Mouse (Mus musculus) limb, embryonic 14.5 days (tissue): ENCODE measurements around the gene Galr2. TPM values are rescaled to one million over a fixed set of nuclear protein-coding genes. Genes with fewer than 3 reads are reported as not detected.
A peak's percentile ranks its signal among the peaks of the same experiment; 100 is the strongest.
"Not testable (repeated sequence)": the region's sequence is repeated elsewhere in the genome, so short reads cannot be mapped to it uniquely, and the experiment has no call there.

Experiments used
- ATAC-seq: fragments of 200-750 bp; cut with Nextera tagmentation; 2 replicates; pipeline ENCODE4 v1.8.0; 2017; ENCODE audit warnings: low read depth, moderate number of reproducible peaks, moderate TSS enrichment; ENCODE audit not compliant: low FRiP score
- DNase-seq: peaks from one replicate; pipeline ENCODE4 v3.0.0-alpha.2; 2015; ENCODE audit warnings: low spot score
- H3K27ac ChIP-seq: fragments of 300-500 bp; sonication (generic); replicated peaks from 2 replicates; pipeline ENCODE4 v1.5.1; 2014; ENCODE audit warnings: low read depth, mild to moderate bottlenecking, low read length, moderate library complexity, mixed read lengths
- H3K27me3 ChIP-seq: fragments of 300-500 bp; sonication (generic); 2 replicates; pipeline ENCODE4 v1.6.1; 2014; ENCODE audit warnings: low read length, mixed read lengths; ENCODE audit not compliant: control insufficient read depth, insufficient read depth
- H3K36me3 ChIP-seq: fragments of 300-500 bp; sonication (generic); 2 replicates; pipeline ENCODE4 v1.6.1; 2014; ENCODE audit warnings: mild to moderate bottlenecking, low read length, moderate library complexity, mixed read lengths; ENCODE audit not compliant: control insufficient read depth, insufficient read depth
- H3K4me1 ChIP-seq: fragments of 300-500 bp; sonication (generic); 2 replicates; pipeline ENCODE4 v1.6.1; 2014; ENCODE audit warnings: antibody characterized with exemption, low read length, mixed read lengths; ENCODE audit not compliant: control insufficient read depth, insufficient read depth
- H3K4me2 ChIP-seq: fragments of 300-500 bp; sonication (generic); replicated peaks from 2 replicates; pipeline ENCODE4 v1.6.1; 2014; ENCODE audit warnings: low read depth, mild to moderate bottlenecking, low read length, moderate library complexity; ENCODE audit not compliant: severe bottlenecking
- H3K4me3 ChIP-seq: fragments of 300-500 bp; sonication (generic); replicated peaks from 2 replicates; pipeline ENCODE4 v1.5.1; 2014; ENCODE audit warnings: low read length
- H3K9ac ChIP-seq: fragments of 300-500 bp; sonication (generic); 2 replicates; pipeline ENCODE4 v1.6.1; 2014; ENCODE audit warnings: mild to moderate bottlenecking, low read depth, low read length, moderate library complexity; ENCODE audit not compliant: severe bottlenecking
- H3K9me3 ChIP-seq: fragments of 300-500 bp; sonication (generic); 2 replicates; pipeline ENCODE4 v1.6.1; 2016; ENCODE audit warnings: low read length; ENCODE audit not compliant: control insufficient read depth
- POLR2A ChIP-seq: fragments of 200-500 bp; IDR thresholded peaks from 2 replicates; pipeline ENCODE4 v1.8.0; 2012; ENCODE audit warnings: inconsistent platforms, mild to moderate bottlenecking, moderate library complexity, borderline replicate concordance; ENCODE audit not compliant: insufficient read depth, insufficient read length; ENCODE audit errors: extremely low read depth
- whole genome bisulfite sequencing: fragments of 180-500 bp; shearing (Covaris S2); extraction: QIAGEN DNeasy Blood & Tissue Kit; methylation state at CpG from one replicate; pipeline ENCODE4 v1.1.7; 2014; 5-methylcytosine and 5-hydroxymethylcytosine counted together
- polyA plus RNA-seq, 2 experiments: library from polyadenylated mRNA; depleted of rRNA in 1 of 2; stranded (reverse) in 1 of 2; unstranded in 1 of 2; fragments of >200 nt; fragmentation: Nextera tagmentation in 1 of 2; extraction: Ambion mirVana in 1 of 2; gene quantifications; 2 replicates each; pipeline versions ENCODE4 v1.2.1 to v1.2.3; 2012 to 2014

Galr2 gene
- polyA plus RNA-seq, 2 experiments: 0.24 to 0.37 TPM

- ATAC-seq: no peak
- TF ChIP-seq POLR2A: no peak
- Histone ChIP-seq H3K9ac (peak overlapping the region; percentile 91), H3K36me3 (peaks cover 43% of the 10 kb centered on the region), H3K27me3 (no peaks in the 10 kb centered on the region), H3K4me3 (peak overlapping the region; percentile 96), H3K27ac (peak overlapping the region; percentile 68; the same call in 1 of the 2 replicates), H3K4me2 (peak overlapping the region; percentile 56), H3K9me3 (no peaks in the 10 kb centered on the region), H3K4me1 (peaks cover 8% of the 10 kb centered on the region)
- 44% methylated on average over 12 of the region's 12 CpGs for WGBS
- no peak for DNase-seq
Observed at GRCm38 (mm10) chr11:116272589-116273468, 7.9 kb upstream of the Galr2 start.

DNA sequence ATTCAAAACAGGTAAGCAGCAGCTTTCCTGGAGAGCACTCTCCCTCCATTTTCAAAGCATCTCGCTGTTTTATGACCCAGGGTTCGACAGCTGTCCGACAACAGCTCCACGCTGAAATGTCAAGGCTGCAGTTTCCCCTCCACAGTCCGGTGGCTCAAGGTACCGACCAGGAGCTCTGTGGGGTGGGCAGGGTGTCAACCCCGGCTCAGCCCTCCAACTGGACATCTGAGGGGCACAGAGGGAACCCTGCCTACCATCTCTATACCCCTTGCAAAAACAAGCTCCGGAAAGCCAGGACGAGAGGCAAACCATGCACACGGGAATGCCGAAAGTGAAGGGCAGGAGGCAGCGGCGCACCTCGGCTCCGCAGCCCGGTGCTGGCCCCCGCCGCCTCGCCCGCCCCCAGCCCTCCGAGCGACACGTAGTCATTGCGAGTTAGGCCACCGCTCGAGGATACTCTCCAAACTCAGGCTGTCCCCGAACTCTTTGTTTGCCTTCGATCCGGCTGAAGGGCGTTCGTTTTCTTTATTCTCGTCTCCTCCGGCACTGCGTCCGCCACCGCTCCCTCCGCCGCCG is 7.2 kb upstream of the Galr2 start:
- peaks cover 36% of the 10 kb centered on the region for H3K36me3 ChIP-seq
- H3K4me1 ChIP-seq: peaks cover 8% of the 10 kb centered on the region
- peak; percentile 45 for ATAC-seq
- H3K27ac ChIP-seq: peak overlapping the region; percentile 68
- 1% methylated on average over 29 of the region's 39 CpGs for WGBS
- H3K27me3 ChIP-seq: no peaks in the 10 kb centered on the region
- DNase-seq: no peak
- no peaks in the 10 kb centered on the region for H3K9me3 ChIP-seq
- H3K9ac ChIP-seq: peak overlapping the region; percentile 91
- H3K4me3 ChIP-seq: peak overlapping the region; percentile 96
- H3K4me2 ChIP-seq: peak overlapping the region; percentile 56
- TF ChIP-seq POLR2A: no peak

GRCm38 (mm10) chr11:116274045-116274666 is 6.6 kb upstream of the Galr2 start, which contains the start of gene Srp68:
TSS of gene Srp68 (minus strand) at chr11:116274217.
- peak; percentile 97 for ATAC-seq
- no peaks in the 10 kb centered on the region for H3K27me3 ChIP-seq
- peak within 1 kb of the TSS; percentile 96 for H3K4me3 ChIP-seq
- H3K9ac ChIP-seq: peak within 1 kb of the TSS; percentile 91
- no peaks in the 10 kb centered on the region for H3K9me3 ChIP-seq
- peaks cover 8% of the 10 kb centered on the region for H3K4me1 ChIP-seq
- H3K27ac ChIP-seq: peak within 1 kb of the TSS; percentile 85
- H3K4me2 ChIP-seq: peak within 1 kb of the TSS; percentile 56
- peak; percentile 87; the same call in 1 of the 2 replicates for TF ChIP-seq POLR2A
- WGBS: 2% methylated on average over 28 of the region's 32 CpGs
- peak; percentile 96 for DNase-seq
- H3K36me3 ChIP-seq: peaks cover 30% of the 10 kb centered on the region

DNA sequence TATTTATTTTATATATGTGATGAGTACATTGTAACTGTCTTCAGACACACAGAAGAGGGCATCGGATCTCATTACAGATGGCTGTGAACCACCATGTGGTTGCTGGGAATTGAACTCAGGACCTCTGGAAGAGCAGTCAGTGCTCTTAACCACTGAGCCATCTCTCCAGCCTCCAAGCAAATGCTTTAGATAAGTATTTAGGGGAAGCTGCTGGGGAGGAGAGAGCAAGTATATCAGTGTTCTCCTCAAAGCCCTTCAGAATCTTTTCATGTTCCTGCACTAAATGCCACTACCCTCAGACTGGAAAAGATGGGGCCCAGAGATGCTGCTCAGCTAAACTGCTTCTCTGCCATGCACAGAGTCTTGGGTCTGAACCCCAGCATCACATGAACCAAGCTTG is 3.6 kb upstream of the Galr2 start:
- H3K4me2 ChIP-seq, H3K4me3 ChIP-seq, H3K9ac ChIP-seq, H3K27ac ChIP-seq, ATAC-seq, H3K9me3 ChIP-seq, H3K36me3 ChIP-seq, DNase-seq: not testable (repeated sequence)
- WGBS: 88% methylated on average over 1 of the region's 1 CpGs
- Histone ChIP-seq H3K27me3 (peaks cover 25% of the 10 kb centered on the region), H3K4me1 (peaks cover 15% of the 10 kb centered on the region)

DNA sequence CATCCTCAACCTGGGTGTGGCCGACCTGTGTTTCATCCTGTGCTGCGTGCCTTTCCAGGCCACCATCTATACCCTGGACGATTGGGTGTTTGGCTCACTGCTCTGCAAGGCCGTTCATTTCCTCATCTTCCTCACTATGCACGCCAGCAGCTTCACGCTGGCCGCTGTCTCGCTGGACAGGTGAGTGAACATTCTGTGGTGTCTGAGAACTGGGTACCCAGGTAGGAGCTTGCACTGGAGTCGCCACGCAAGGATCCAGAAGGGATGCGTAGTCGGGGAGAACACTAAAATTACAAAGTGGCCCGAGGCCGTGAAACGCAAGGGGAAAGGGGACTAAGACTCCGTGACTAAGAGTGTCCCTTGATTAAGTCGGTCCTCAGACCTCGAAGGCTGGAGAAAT is 932 bp downstream of the Galr2 start:
- Histone ChIP-seq H3K4me2 (peak overlapping the region; percentile 58), H3K27me3 (peaks cover 55% of the 10 kb centered on the region), H3K4me1 (peaks cover 7% of the 10 kb centered on the region), H3K9ac (peak overlapping the region; percentile 46), H3K9me3 (no peaks in the 10 kb centered on the region), H3K36me3 (no peaks in the 10 kb centered on the region), H3K27ac (no peak overlapping the region), H3K4me3 (peak overlapping the region; percentile 32)
- DNase-seq (no peak), ATAC-seq (no peak)
- 2% methylated on average over 18 of the region's 18 CpGs for WGBS
- TF ChIP-seq POLR2A: no peak
